Mouse (Mus musculus) spleen, postnatal 14 days (tissue): ENCODE measurements at regions not wholly inside any gene's neighbourhood (a gene's known extent, or its start where the extent isn't known, plus 50 kb on each side); places are given as distances from the start of the nearest gene placed in this dataset.
A peak's percentile ranks its signal among the peaks of the same experiment; 100 is the strongest.

ENCODE experiments used
- DNase-seq, 2 experiments: peaks; one replicate each; pipeline ENCODE4 v3.0.0; 2021 to 2022; ENCODE audit warnings: low spot score in 2 of 2

- no peak for DNase-seq
These were observed 926.3 kb downstream of the 4930447A16Rik start for GRCm38 (mm10) chr15:38351701-38352100.

GRCm38 (mm10) chr15:38353371-38353770 lies 928.0 kb downstream of the 4930447A16Rik start:
- DNase-seq = no peak

- DNase-seq = no peak
These were observed 933.7 kb downstream of the 4930447A16Rik start for GRCm38 (mm10) chr15:38359053-38359452.

- DNase-seq = no peak
These were observed 938.2 kb downstream of the 4930447A16Rik start for GRCm38 (mm10) chr15:38363522-38363921.

DNA sequence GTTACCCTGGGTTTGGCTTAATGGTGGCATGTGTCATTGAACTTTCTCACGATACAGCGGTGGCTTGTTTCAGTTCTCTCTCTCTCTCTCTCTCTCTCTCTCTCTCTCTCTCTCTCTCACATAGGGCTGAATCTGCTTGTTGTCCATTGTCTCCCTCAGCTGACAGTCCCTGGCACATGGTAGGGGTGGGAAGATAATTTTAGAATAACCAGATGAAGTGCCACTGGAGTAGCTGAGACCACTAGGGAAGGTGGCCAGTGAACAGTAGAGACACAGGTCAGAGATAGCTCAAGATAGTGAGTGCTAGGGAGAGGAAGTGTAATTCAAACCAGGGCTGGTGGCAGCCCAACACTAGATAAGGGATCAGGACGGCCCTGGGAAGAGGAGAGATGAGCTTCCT lies 938.7 kb downstream of the 4930447A16Rik start:
- DNase-seq = no peak

GRCm38 (mm10) chr15:38367643-38368042 lies 942.3 kb downstream of the 4930447A16Rik start:
- DNase-seq = no peak

DNA sequence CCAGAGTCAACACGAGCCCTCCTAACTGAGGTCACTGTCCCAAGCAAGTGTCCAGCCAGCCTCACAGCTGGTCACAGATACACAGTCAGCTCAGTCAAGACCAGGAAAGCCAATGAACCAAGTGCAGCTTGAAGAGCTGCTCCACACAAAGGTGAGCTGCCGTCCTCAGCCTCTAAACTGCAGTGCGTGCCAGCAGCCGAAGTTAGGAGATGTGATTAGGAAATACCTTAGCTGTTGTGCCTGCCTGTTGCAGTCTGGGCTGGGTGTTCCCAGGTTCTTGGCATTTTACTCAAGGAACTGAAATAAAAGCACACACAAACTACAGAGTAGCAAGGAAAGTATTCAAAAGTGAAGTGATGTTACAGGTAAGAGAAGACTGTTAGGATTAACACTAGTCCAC lies 942.9 kb downstream of the 4930447A16Rik start:
- DNase-seq = no peak

DNA sequence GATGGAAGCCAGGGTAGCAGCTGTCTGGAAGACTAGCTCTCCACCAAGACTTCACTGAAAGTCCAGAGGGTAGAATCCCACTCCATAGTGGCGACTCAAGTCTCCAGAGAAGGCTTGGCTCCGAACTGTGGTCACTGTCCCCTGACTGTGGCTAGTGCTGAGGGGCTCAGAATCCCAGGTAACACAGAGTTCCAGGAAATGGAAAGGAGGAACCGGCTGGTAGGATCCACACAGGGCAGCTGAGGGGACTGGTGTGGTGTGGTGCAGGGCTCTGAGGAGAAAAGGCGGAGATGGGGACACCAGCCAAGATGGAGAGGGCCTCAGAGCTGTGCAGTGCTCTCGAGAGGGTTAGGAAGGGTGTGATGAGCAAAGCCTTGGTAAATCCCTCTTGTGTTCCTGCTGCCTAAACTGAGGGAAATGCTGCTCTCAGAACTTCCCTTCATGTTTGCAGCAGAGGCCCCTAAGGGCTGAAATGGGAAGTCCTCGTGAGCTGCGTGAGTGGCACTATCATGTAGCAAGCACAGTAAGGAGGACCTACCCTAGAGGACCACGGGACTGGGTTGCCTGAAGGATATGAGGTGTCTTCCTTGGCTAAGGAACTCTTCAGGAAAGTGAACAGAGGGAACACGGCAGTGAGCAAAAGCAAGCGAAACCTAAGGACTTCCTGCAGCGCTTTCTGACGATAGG lies 946.2 kb downstream of the 4930447A16Rik start:
- no peak for DNase-seq

- DNase-seq = peak in 1 of 2 experiments; percentile 7
These were observed 948.4 kb downstream of the 4930447A16Rik start for GRCm38 (mm10) chr15:38373797-38374196.

- no peak for DNase-seq
These were observed 949.4 kb downstream of the 4930447A16Rik start for GRCm38 (mm10) chr15:38374786-38375185.

DNA sequence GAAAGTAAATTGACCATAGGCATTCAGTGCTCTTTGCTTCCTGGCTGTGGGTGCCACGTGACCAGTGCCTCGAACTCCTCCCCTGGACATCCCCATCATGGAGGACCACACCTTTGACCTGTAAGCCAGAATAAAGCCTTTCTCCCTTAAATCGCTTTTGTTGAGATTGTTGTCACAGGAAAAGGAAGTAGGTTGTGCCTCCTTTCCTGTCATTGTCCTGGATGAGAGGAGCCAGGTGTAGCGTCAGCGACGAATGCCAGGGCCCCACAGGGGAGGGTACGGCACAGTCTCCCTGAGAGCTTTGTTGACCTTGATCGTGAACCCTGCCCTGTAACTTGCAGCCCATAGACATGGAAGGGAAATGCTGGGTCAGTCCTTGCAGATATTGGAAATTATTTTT lies 952.8 kb downstream of the 4930447A16Rik start:
- no peak for DNase-seq

- no peak for DNase-seq
These were observed 962.3 kb downstream of the 4930447A16Rik start for GRCm38 (mm10) chr15:38387617-38388016.

DNA sequence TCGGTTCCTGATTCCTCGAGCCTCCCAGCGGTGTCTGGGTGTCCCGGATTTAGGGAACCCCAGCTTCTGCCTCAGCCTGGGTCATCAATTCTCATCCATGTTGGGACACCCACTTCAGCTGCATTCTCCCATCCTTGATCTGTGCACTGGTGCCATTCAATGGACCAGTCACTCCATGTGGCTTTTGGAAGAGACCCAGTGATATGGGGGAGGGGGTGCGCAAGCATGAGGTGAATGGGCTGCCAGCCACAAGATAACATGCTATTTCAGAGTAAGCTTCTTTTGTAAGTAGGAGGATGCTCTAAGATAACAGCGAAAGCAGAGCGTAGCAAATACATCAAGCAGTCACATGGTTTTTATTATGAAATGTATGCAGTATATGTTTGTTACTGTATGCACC lies 963.1 kb downstream of the 4930447A16Rik start:
- no peak for DNase-seq

GRCm38 (mm10) chr15:38390450-38390849 lies 965.1 kb downstream of the 4930447A16Rik start:
- DNase-seq = no peak

DNA sequence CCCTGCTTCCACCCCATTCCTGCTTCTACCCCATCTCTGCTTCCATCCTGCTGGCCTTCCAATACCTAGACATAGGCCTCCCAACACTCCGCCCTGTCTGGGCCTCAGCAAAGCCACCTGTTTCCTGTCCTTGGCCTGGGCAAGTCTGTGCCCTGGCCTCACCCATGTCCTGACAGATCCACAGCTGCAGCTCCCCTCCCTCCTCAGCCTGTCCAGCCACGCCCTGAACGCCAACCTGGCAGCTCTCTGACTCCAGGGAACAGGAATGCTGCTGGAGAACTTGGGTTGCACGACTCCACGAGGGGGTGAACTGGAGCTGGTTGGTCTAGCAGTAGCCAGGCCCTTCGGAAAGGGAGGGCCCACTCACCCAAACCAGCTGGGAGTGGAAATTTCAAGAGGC lies 966.1 kb downstream of the 4930447A16Rik start:
- DNase-seq = no peak

GRCm38 (mm10) chr15:38391860-38392259 lies 966.5 kb downstream of the 4930447A16Rik start:
- no peak for DNase-seq

- no peak for DNase-seq
These were observed 967.2 kb downstream of the 4930447A16Rik start for GRCm38 (mm10) chr15:38392441-38393149.

- no peak for DNase-seq
These were observed 973.5 kb downstream of the 4930447A16Rik start for GRCm38 (mm10) chr15:38398852-38399251.

GRCm38 (mm10) chr15:38402762-38403161 lies 977.4 kb downstream of the 4930447A16Rik start:
- DNase-seq = no peak

GRCm38 (mm10) chr15:38403760-38404375 lies 978.5 kb downstream of the 4930447A16Rik start:
- DNase-seq = no peak

- DNase-seq = no peak
These were observed 981.0 kb downstream of the 4930447A16Rik start for GRCm38 (mm10) chr15:38406114-38406960.

- DNase-seq = no peak
These were observed 982.1 kb downstream of the 4930447A16Rik start for GRCm38 (mm10) chr15:38407476-38407875.
